Mouse (Mus musculus): ENCODE results near the gene Cfap52. TPM values are rescaled to one million over a fixed set of nuclear protein-coding genes. Genes with fewer than 3 reads are reported as not detected.

Gene Cfap52
- polyA plus RNA-seq, 1 experiment from 2014 or later, result 0.17 TPM

- H3K9ac ChIP-seq (ENCODE audit: low read length), result no peak overlapping the region
- no peak overlapping the region for H3K4me2 ChIP-seq (ENCODE audit: low read depth, severe bottlenecking)
- DNase-seq (ENCODE audit: low spot score), result no peak
- no peaks in the 10 kb centered on the region for H3K9me3 ChIP-seq (ENCODE audit: control insufficient read depth, low read length)
- H3K27me3 ChIP-seq (ENCODE audit: control insufficient read depth, insufficient read depth, low read length), result no peaks in the 10 kb centered on the region
- H3K4me1 ChIP-seq (ENCODE audit: control insufficient read depth, insufficient read depth, low read length), result no peaks in the 10 kb centered on the region
- H3K36me3 ChIP-seq (ENCODE audit: control insufficient read depth, insufficient read depth, low read length), result no peaks in the 10 kb centered on the region
- no peak for ATAC-seq (ENCODE audit: insufficient number of reproducible peaks, low FRiP score, low TSS enrichment, low read depth)
- no peak overlapping the region for H3K4me3 ChIP-seq (ENCODE audit: low read depth, low read length)
- 78% methylated on average over 4 of the region's 4 CpGs for WGBS
- no peak overlapping the region for H3K27ac ChIP-seq (replicated peaks; ENCODE audit: low read depth, low read length)
Observed at GRCm38 (mm10) chr11:67995965-67996364, 30.5 kb upstream of the Cfap52 start.

GRCm38 (mm10) chr11:67991240-67991639 is 25.8 kb upstream of the Cfap52 start:
- no peak overlapping the region for H3K4me3 ChIP-seq (ENCODE audit: low read depth, low read length)
- DNase-seq (ENCODE audit: low spot score), result no peak
- H3K36me3 ChIP-seq (ENCODE audit: control insufficient read depth, insufficient read depth, low read length), result no peaks in the 10 kb centered on the region

GRCm38 (mm10) chr11:67983564-67983963 is 18.1 kb upstream of the Cfap52 start:
- WGBS, result 88% methylated on average over 6 of the region's 6 CpGs
- DNase-seq (ENCODE audit: low spot score), result no peak
- no peak overlapping the region for H3K9ac ChIP-seq (ENCODE audit: low read length)
- H3K27ac ChIP-seq (replicated peaks; ENCODE audit: low read depth, low read length), result no peak overlapping the region
- H3K9me3 ChIP-seq (ENCODE audit: control insufficient read depth, low read length), result no peaks in the 10 kb centered on the region
- no peaks in the 10 kb centered on the region for H3K36me3 ChIP-seq (ENCODE audit: control insufficient read depth, insufficient read depth, low read length)
- no peak overlapping the region for H3K4me2 ChIP-seq (ENCODE audit: low read depth, severe bottlenecking)
- no peaks in the 10 kb centered on the region for H3K27me3 ChIP-seq (ENCODE audit: control insufficient read depth, insufficient read depth, low read length)
- no peak for ATAC-seq (ENCODE audit: insufficient number of reproducible peaks, low FRiP score, low TSS enrichment, low read depth)
- H3K4me1 ChIP-seq (ENCODE audit: control insufficient read depth, insufficient read depth, low read length), result no peaks in the 10 kb centered on the region
- H3K4me3 ChIP-seq (ENCODE audit: low read depth, low read length), result no peak overlapping the region

More at GRCm38 (mm10) chr11:67991240-67991639, 25.8 kb upstream of the Cfap52 start:
- H3K9me3 ChIP-seq (ENCODE audit: control insufficient read depth, low read length), result no peaks in the 10 kb centered on the region
- H3K9ac ChIP-seq (ENCODE audit: low read length), result no peak overlapping the region
- no peak overlapping the region for H3K27ac ChIP-seq (replicated peaks; ENCODE audit: low read depth, low read length)
- 91% methylated on average over 4 of the region's 4 CpGs for WGBS
- no peaks in the 10 kb centered on the region for H3K4me1 ChIP-seq (ENCODE audit: control insufficient read depth, insufficient read depth, low read length)
- no peak overlapping the region for H3K4me2 ChIP-seq (ENCODE audit: low read depth, severe bottlenecking)
- H3K27me3 ChIP-seq (ENCODE audit: control insufficient read depth, insufficient read depth, low read length), result no peaks in the 10 kb centered on the region
- ATAC-seq (ENCODE audit: insufficient number of reproducible peaks, low FRiP score, low TSS enrichment, low read depth), result no peak

DNA sequence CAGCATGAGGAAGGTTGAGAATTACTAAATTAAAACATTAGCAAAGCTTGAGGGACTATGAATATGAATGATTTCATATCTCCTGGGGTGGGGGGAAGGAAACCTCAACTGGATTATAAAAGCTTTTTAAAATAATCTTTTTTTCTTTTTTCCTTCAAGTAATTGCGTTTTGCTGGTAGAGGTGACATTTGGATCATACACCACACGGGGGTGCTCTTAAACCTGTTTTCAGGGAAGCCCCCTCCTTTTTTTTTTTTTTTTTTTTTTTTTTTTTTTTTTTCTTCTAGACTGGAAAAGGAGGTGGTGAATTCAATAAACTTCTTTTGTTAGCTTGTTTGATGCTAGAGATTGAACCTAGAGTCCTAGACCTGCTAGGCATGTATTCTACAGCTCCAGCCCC is 9.8 kb upstream of the Cfap52 start:
- Histone ChIP-seq H3K9me3 (ENCODE audit: control insufficient read depth, low read length) (no peaks in the 10 kb centered on the region), H3K36me3 (ENCODE audit: control insufficient read depth, insufficient read depth, low read length) (no peaks in the 10 kb centered on the region), H3K9ac (ENCODE audit: low read length) (no peak overlapping the region), H3K4me3 (ENCODE audit: low read depth, low read length) (no peak overlapping the region), H3K27ac (replicated peaks; ENCODE audit: low read depth, low read length) (no peak overlapping the region), H3K4me2 (ENCODE audit: low read depth, severe bottlenecking) (no peak overlapping the region), H3K27me3 (ENCODE audit: control insufficient read depth, insufficient read depth, low read length) (no peaks in the 10 kb centered on the region), H3K4me1 (ENCODE audit: control insufficient read depth, insufficient read depth, low read length) (no peaks in the 10 kb centered on the region)
- no peak for ATAC-seq (ENCODE audit: insufficient number of reproducible peaks, low FRiP score, low TSS enrichment, low read depth)
- 15% methylated on average over 2 of the region's 2 CpGs for WGBS
- peak; percentile 67 for DNase-seq (ENCODE audit: low spot score)

DNA sequence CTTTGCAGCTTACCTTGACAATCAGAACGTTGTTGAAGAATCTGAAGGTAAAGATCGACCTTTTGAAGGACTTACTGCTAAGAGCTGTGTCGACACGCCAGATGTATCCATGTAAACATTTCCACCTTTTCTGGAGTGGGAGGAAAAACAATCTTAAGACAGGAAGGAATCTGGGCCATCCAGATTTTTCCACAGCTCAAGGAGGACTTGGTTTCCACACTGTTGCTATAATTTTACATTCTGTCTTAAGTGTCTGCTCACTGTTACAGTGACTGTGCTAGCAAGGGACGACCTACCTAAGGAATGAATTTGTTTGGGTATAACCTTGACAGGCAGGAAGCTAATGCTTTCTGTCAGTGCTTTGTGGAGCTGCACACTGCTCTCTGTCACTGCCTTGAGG is 7.8 kb upstream of the Cfap52 start:
- Histone ChIP-seq H3K4me1 (ENCODE audit: control insufficient read depth, insufficient read depth, low read length) (no peaks in the 10 kb centered on the region), H3K9ac (ENCODE audit: low read length) (no peak overlapping the region), H3K27me3 (ENCODE audit: control insufficient read depth, insufficient read depth, low read length) (no peaks in the 10 kb centered on the region), H3K9me3 (ENCODE audit: control insufficient read depth, low read length) (no peaks in the 10 kb centered on the region), H3K4me3 (ENCODE audit: low read depth, low read length) (no peak overlapping the region), H3K27ac (replicated peaks; ENCODE audit: low read depth, low read length) (no peak overlapping the region), H3K36me3 (ENCODE audit: control insufficient read depth, insufficient read depth, low read length) (no peaks in the 10 kb centered on the region), H3K4me2 (ENCODE audit: low read depth, severe bottlenecking) (no peak overlapping the region)
- DNase-seq (ENCODE audit: low spot score) (no peak), ATAC-seq (ENCODE audit: insufficient number of reproducible peaks, low FRiP score, low TSS enrichment, low read depth) (no peak)
- 89% methylated on average over 5 of the region's 5 CpGs for WGBS

DNA sequence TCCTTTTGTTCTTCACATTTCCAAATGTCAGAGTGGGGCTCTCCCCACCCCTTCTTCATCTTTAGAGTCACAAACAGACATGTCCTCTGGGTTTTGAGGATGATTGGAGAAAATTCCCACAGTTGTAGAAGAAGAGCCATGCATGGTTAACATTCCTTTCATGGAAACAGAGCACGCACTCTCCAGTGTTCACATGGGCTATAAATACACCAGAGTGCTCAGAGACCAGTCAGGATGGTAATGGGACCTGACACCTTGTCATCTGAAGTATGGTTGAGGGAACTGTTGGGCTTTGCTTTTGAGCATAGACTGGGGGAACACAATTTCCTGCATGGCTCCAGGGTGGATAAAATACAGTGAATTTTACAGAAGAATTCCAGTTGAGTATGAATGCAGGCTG is 7.2 kb upstream of the Cfap52 start:
- no peak for DNase-seq (ENCODE audit: low spot score)
- Histone ChIP-seq H3K4me1 (ENCODE audit: control insufficient read depth, insufficient read depth, low read length) (no peaks in the 10 kb centered on the region), H3K9me3 (ENCODE audit: control insufficient read depth, low read length) (no peaks in the 10 kb centered on the region), H3K4me3 (ENCODE audit: low read depth, low read length) (no peak overlapping the region), H3K36me3 (ENCODE audit: control insufficient read depth, insufficient read depth, low read length) (no peaks in the 10 kb centered on the region), H3K27ac (replicated peaks; ENCODE audit: low read depth, low read length) (no peak overlapping the region), H3K27me3 (ENCODE audit: control insufficient read depth, insufficient read depth, low read length) (no peaks in the 10 kb centered on the region), H3K4me2 (ENCODE audit: low read depth, severe bottlenecking) (no peak overlapping the region), H3K9ac (ENCODE audit: low read length) (no peak overlapping the region)
- 81% methylated on average over 1 of the region's 1 CpGs for WGBS
- no peak for ATAC-seq (ENCODE audit: insufficient number of reproducible peaks, low FRiP score, low TSS enrichment, low read depth)

DNA sequence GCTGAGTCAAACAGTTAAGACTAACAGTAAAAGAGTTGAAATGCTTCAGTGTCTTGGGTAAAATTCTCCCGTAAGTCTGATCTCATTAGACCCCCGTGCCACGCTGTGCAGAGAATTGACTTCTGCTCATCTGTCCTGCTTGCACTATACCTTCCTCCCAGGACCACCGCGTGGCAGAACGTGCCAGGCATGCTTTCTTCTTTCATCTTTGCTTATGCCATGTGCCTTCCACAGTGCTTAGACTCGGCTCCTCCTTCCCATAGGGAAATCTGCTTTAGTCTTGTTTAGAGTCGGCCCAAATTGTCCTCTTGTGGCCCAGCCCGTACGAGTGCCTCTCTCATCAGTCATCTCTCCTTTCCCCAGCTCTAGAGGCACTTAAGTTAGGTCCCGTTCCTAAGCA is 2.4 kb upstream of the Cfap52 start:
- H3K36me3 ChIP-seq (ENCODE audit: control insufficient read depth, insufficient read depth, low read length), result no peaks in the 10 kb centered on the region
- no peaks in the 10 kb centered on the region for H3K27me3 ChIP-seq (ENCODE audit: control insufficient read depth, insufficient read depth, low read length)
- H3K4me2 ChIP-seq (ENCODE audit: low read depth, severe bottlenecking), result no peak overlapping the region
- peaks cover 2% of the 10 kb centered on the region; the same call in 1 of the 2 replicates for H3K4me1 ChIP-seq (ENCODE audit: control insufficient read depth, insufficient read depth, low read length)
- H3K9me3 ChIP-seq (ENCODE audit: control insufficient read depth, low read length), result no peaks in the 10 kb centered on the region
- no peak overlapping the region for H3K9ac ChIP-seq (ENCODE audit: low read length)
- DNase-seq (ENCODE audit: low spot score) (no peak), ATAC-seq (ENCODE audit: insufficient number of reproducible peaks, low FRiP score, low TSS enrichment, low read depth) (no peak)
- 78% methylated on average over 11 of the region's 11 CpGs for WGBS
- no peak overlapping the region for H3K4me3 ChIP-seq (ENCODE audit: low read depth, low read length)
- H3K27ac ChIP-seq (replicated peaks; ENCODE audit: low read depth, low read length), result no peak overlapping the region

DNA sequence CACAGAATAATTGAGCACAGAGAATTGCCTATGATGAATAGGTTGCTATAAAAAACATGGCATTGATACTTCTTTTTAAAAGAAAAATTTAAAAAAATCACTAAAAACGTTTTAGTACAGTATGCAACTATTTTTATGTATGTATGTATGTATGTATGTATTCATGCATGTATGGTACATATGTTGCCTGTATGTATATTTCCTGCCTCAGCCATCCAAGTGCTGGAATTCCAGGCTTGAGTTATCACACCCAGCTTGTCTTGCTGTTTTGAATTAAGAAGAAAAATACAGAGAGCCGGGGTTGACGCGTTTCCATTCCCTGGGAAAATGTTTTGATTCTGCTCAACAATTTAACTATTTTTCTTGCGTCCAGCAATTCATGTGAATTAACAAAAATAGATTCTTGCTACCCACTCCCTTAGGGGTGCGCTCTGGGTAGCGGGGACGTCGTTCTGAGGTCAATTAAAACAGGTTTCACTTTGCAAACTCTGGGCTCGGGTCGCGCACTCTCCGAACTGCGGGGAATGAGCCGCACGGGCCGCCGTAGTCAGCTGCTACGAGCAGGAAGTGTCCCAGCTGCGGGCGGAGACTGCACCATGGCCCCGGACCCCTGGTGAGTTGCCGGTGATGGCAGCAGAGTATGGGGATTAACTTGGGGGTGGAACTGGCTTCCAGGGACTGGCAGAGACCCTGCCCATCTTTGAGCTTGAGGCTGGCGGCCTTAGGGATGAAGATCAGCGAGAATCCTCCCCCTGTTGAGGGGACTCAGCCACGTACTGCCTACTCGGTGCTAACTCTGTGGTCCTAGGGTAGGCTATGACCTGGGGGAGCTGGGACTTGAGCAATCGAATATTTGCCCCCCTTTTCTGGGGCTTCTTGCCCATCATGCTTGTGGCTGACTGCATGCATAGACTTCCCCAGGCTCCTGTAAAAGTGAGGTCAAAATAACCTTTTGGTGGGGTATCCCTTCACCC is 741 bp upstream of the Cfap52 start, which contains the start of gene Stx8:
Stx8 (plus strand) TSS at position 289 of the 974 bp plus-strand sequence.
- Histone ChIP-seq H3K4me2 (ENCODE audit: low read depth, severe bottlenecking) (peak within 1 kb of the TSS; percentile 65), H3K27me3 (ENCODE audit: control insufficient read depth, insufficient read depth, low read length) (no peaks in the 10 kb centered on the region), H3K27ac (replicated peaks; ENCODE audit: low read depth, low read length) (no peak within 1 kb of the TSS), H3K9me3 (ENCODE audit: control insufficient read depth, low read length) (no peaks in the 10 kb centered on the region), H3K36me3 (ENCODE audit: control insufficient read depth, insufficient read depth, low read length) (no peaks in the 10 kb centered on the region), H3K9ac (ENCODE audit: low read length) (peak within 1 kb of the TSS; percentile 73), H3K4me1 (ENCODE audit: control insufficient read depth, insufficient read depth, low read length) (peaks cover 2% of the 10 kb centered on the region; the same call in 1 of the 2 replicates), H3K4me3 (ENCODE audit: low read depth, low read length) (peak within 1 kb of the TSS; percentile 84)
- 0 out of 2 replicates have a peak, but pooled peaks have one; percentile 47 for ATAC-seq (ENCODE audit: insufficient number of reproducible peaks, low FRiP score, low TSS enrichment, low read depth)
- DNase-seq (ENCODE audit: low spot score), result peak; percentile 96
- under 1% methylated on average over 28 of the region's 28 CpGs for WGBS
